Mouse (Mus musculus): Measurements from ENCODE around the gene Aspg. TPM values are rescaled to one million over a fixed set of nuclear protein-coding genes. Genes with fewer than 3 reads are reported as not detected.
A peak's percentile ranks its signal among the peaks of the same experiment; 100 is the strongest.

Aspg gene
- polyA plus RNA-seq, 1 experiment from 2014 or later = 0.25 TPM

DNA sequence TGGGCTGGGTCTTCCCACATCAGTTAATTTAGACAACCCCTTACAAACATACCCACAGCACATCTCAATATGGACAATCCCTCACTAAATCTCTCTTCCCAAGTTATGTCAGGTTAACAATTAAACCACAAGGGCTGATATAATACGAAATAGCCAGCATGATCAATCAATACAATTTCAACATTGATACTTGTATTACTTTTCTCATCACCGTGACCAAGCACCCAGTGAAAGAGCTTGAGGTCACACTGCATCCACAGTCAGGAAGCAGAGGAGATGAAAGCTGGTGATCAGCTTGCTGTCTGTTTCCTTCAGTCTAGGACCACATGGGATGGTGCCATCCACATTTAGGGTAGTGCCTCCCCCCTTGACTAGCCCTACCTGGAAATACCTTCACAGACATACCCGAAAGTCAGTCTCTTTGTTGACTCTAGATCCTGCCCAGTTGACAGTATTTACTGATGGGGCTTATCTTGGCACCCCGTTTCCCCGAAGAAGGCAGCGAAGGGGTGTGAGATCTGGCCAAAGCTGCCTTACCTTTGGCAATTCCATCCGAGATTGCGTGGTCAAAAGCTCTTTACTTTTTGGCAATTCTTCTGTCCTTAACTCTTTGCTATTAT lies 12.1 kb upstream of the Aspg start:
- Histone ChIP-seq H3K9ac (ENCODE audit: low read length) (no peak overlapping the region), H3K27ac (ENCODE audit: low read depth, low read length) (no peak overlapping the region), H3K27me3 (ENCODE audit: control insufficient read depth, insufficient read depth, low read length) (no peaks in the 10 kb centered on the region), H3K4me1 (ENCODE audit: control insufficient read depth, insufficient read depth, low read length) (no peaks in the 10 kb centered on the region), H3K36me3 (ENCODE audit: control insufficient read depth, insufficient read depth, low read length) (no peaks in the 10 kb centered on the region), H3K4me3 (ENCODE audit: low read depth, low read length) (no peak overlapping the region), H3K4me2 (no peak overlapping the region), H3K9me3 (ENCODE audit: control insufficient read depth, low read length) (no peaks in the 10 kb centered on the region)
- 85% methylated on average over 8 of the region's 8 CpGs for WGBS
- DNase-seq (ENCODE audit: low spot score, missing footprints) (no peak), ATAC-seq (ENCODE audit: low FRiP score) (no peak)

DNA sequence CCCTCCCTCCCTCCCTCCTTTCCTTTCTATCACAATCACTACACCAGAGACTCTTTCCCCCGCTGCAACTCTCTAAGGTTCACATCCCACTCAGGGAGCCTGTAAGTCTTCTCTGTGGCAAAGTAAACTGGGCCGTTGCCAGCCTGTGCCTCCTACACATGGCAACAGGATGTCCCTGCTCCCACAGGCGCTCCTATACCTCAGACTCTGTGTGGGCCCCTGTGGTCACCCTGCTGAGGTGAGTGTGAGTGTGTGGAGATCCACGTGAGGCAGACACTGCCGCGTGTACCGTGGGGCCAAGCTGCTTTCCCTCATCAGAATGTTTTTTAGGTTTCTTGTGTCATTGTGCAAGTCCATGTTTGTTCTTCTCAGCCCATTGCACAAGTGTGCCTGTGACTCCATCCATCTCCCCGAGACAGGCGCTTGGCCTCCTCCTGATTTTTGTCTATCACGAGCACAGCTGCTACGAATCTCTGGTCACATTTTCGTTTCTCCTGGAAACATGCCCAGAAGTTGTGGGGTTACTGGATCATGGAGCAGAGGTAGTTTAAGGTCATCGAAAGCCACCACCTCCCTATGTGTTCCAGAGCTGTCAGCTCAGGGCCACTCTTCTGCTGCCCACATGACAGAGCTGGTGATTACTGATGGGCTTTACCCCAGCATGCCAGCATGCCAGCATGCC lies 10.3 kb upstream of the Aspg start:
- no peak for ATAC-seq (ENCODE audit: low FRiP score)
- Histone ChIP-seq H3K27ac (ENCODE audit: low read depth, low read length) (no peak overlapping the region), H3K4me2 (no peak overlapping the region), H3K9ac (ENCODE audit: low read length) (no peak overlapping the region), H3K27me3 (ENCODE audit: control insufficient read depth, insufficient read depth, low read length) (no peaks in the 10 kb centered on the region), H3K4me1 (ENCODE audit: control insufficient read depth, insufficient read depth, low read length) (no peaks in the 10 kb centered on the region), H3K36me3 (ENCODE audit: control insufficient read depth, insufficient read depth, low read length) (no peaks in the 10 kb centered on the region), H3K4me3 (ENCODE audit: low read depth, low read length) (no peak overlapping the region), H3K9me3 (ENCODE audit: control insufficient read depth, low read length) (no peaks in the 10 kb centered on the region)
- WGBS = 81% methylated on average over 13 of the region's 13 CpGs
- DNase-seq (ENCODE audit: low spot score, missing footprints) = no peak

DNA sequence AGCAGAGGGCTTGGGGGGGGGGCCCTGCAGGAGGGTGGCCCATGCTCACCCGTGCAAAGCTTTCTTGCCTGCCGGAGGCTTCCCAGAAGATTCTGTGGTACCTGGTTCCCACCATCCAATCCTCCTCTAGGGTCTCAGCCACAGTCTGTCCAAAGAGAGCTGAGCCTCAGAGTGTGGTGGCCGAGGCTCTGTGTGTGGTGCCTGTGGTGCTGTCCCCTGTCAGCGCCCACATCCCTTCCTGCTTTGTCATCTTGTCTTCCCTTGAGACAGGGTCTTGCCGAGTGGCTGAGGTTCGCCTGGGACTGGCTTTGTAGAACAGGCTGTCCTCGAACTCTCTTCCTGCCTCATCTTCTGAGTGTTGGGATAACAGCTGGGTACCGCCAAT lies 9.8 kb upstream of the Aspg start:
- no peaks in the 10 kb centered on the region for H3K36me3 ChIP-seq (ENCODE audit: control insufficient read depth, insufficient read depth, low read length)
- no peak overlapping the region for H3K9ac ChIP-seq (ENCODE audit: low read length)
- no peaks in the 10 kb centered on the region for H3K9me3 ChIP-seq (ENCODE audit: control insufficient read depth, low read length)
- DNase-seq (ENCODE audit: low spot score, missing footprints) (peak; percentile 14), ATAC-seq (ENCODE audit: low FRiP score) (no peak)
- no peaks in the 10 kb centered on the region for H3K27me3 ChIP-seq (ENCODE audit: control insufficient read depth, insufficient read depth, low read length)
- no peak overlapping the region for H3K27ac ChIP-seq (ENCODE audit: low read depth, low read length)
- H3K4me1 ChIP-seq (ENCODE audit: control insufficient read depth, insufficient read depth, low read length) = no peaks in the 10 kb centered on the region
- no peak overlapping the region for H3K4me2 ChIP-seq
- 82% methylated on average over 8 of the region's 8 CpGs for WGBS
- no peak overlapping the region for H3K4me3 ChIP-seq (ENCODE audit: low read depth, low read length)

DNA sequence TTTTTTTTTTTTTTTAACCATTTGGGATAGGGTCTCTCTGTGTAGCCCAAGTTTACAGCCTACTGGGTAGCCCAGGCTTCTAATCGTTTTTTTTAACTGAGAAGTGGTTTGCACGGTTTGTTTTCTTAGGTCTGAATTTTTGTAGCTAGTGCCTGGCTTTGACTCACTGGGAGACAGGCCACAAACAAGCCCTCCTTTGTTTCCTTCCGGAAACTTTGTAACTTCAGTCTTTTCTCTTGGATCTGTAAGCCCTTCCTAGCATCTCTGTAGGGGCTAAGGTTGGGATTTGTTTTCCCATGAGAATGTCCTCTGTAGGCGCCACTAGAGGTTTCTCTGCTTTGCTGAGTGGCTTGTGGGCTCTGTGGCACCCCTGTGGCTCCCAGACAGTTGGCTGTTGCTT lies 6.4 kb upstream of the Aspg start:
- no peak overlapping the region for H3K9ac ChIP-seq (ENCODE audit: low read length)
- H3K27me3 ChIP-seq (ENCODE audit: control insufficient read depth, insufficient read depth, low read length) = no peaks in the 10 kb centered on the region
- no peaks in the 10 kb centered on the region for H3K36me3 ChIP-seq (ENCODE audit: control insufficient read depth, insufficient read depth, low read length)
- H3K9me3 ChIP-seq (ENCODE audit: control insufficient read depth, low read length) = no peaks in the 10 kb centered on the region
- no peak overlapping the region for H3K4me2 ChIP-seq
- no peak overlapping the region for H3K27ac ChIP-seq (ENCODE audit: low read depth, low read length)
- no peak overlapping the region for H3K4me3 ChIP-seq (ENCODE audit: low read depth, low read length)
- no peaks in the 10 kb centered on the region for H3K4me1 ChIP-seq (ENCODE audit: control insufficient read depth, insufficient read depth, low read length)
- 56% methylated on average over 4 of the region's 4 CpGs for WGBS
- ATAC-seq (ENCODE audit: low FRiP score) = no peak
- no peak for DNase-seq (ENCODE audit: low spot score, missing footprints)

DNA sequence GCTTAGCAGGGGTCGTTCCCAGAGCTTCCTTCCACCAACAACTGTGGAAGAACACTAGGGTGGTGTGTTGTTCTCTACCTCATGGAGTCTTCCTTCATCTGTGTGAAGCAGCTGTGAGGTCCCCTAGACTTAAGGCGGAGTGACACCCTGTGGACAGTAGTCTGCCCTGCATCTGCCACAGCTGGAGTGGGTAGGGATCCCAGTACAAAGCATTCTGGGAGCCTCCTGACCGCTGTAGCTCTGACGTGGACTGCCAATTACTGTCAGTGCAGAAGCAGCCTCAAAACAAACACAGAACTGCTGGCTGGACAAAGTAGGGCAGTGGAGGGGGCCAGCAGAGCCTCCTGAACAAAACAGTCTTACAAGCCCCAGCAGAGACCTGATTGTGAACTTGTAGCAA lies 5.4 kb upstream of the Aspg start:
- Histone ChIP-seq H3K4me1 (ENCODE audit: control insufficient read depth, insufficient read depth, low read length) (no peaks in the 10 kb centered on the region), H3K9ac (ENCODE audit: low read length) (no peak overlapping the region), H3K27ac (ENCODE audit: low read depth, low read length) (no peak overlapping the region), H3K27me3 (ENCODE audit: control insufficient read depth, insufficient read depth, low read length) (no peaks in the 10 kb centered on the region), H3K36me3 (ENCODE audit: control insufficient read depth, insufficient read depth, low read length) (no peaks in the 10 kb centered on the region), H3K4me2 (no peak overlapping the region), H3K4me3 (ENCODE audit: low read depth, low read length) (no peak overlapping the region), H3K9me3 (ENCODE audit: control insufficient read depth, low read length) (no peaks in the 10 kb centered on the region)
- DNase-seq (ENCODE audit: low spot score, missing footprints) (no peak), ATAC-seq (ENCODE audit: low FRiP score) (no peak)
- WGBS = 72% methylated on average over 4 of the region's 4 CpGs

DNA sequence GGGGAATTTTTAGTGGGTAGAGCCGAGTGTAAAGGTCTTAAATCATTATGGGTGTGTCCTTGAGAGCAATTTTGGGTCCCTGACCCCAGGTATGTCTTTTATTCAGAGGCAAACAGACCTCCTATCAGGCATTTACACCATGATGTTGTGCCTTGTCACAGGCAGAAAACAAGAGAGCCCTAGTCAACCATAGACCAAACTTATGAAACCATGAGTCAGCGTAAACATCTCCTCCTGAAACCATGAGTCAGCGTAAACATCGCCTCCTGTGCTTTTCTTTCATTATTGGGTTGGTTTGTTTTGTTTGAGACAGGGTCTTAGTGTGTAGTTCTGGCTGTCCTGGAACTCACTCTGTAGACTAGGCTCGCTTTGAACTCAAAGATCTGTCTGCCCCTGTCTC lies 3.3 kb upstream of the Aspg start:
- no peaks in the 10 kb centered on the region for H3K9me3 ChIP-seq (ENCODE audit: control insufficient read depth, low read length)
- DNase-seq (ENCODE audit: low spot score, missing footprints) = no peak

DNA sequence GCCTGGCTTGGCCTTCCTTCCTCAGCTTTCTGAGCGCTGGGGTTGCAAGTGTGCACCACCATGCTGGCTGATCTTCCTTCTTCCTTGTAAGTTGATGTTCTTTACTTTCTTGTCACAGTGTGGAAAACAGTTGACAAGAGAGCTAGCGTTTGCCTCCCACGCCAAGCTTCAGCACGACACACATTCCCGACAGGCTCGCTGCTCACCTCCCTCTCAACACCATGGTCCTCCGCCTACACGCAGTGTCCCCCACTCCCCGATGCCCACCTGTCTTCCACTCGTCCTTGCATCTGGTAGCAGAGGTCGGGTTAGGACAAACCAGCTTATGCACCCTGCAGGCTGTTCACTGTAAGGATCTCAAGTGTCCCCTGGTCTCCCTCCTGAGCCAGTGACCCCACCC lies 1.6 kb upstream of the Aspg start:
- DNase-seq (ENCODE audit: low spot score, missing footprints) (no peak), ATAC-seq (ENCODE audit: low FRiP score) (no peak)
- no peak overlapping the region for H3K4me3 ChIP-seq (ENCODE audit: low read depth, low read length)
- H3K36me3 ChIP-seq (ENCODE audit: control insufficient read depth, insufficient read depth, low read length) = no peaks in the 10 kb centered on the region
- WGBS = 87% methylated on average over 11 of the region's 11 CpGs
- H3K4me2 ChIP-seq = no peak overlapping the region
- no peaks in the 10 kb centered on the region for H3K9me3 ChIP-seq (ENCODE audit: control insufficient read depth, low read length)
- no peak overlapping the region for H3K27ac ChIP-seq (ENCODE audit: low read depth, low read length)
- no peaks in the 10 kb centered on the region for H3K27me3 ChIP-seq (ENCODE audit: control insufficient read depth, insufficient read depth, low read length)
- H3K4me1 ChIP-seq (ENCODE audit: control insufficient read depth, insufficient read depth, low read length) = 0 out of 2 replicates have a peak, but pooled peaks cover 3% of the 10 kb centered on the region
- no peak overlapping the region for H3K9ac ChIP-seq (ENCODE audit: low read length)

More for the DNA sequence above, 3.3 kb upstream of the Aspg start:
- no peak for ATAC-seq (ENCODE audit: low FRiP score)
- Histone ChIP-seq H3K27ac (ENCODE audit: low read depth, low read length) (no peak overlapping the region), H3K4me2 (no peak overlapping the region), H3K27me3 (ENCODE audit: control insufficient read depth, insufficient read depth, low read length) (no peaks in the 10 kb centered on the region), H3K36me3 (ENCODE audit: control insufficient read depth, insufficient read depth, low read length) (no peaks in the 10 kb centered on the region), H3K4me3 (ENCODE audit: low read depth, low read length) (no peak overlapping the region), H3K9ac (ENCODE audit: low read length) (no peak overlapping the region), H3K4me1 (ENCODE audit: control insufficient read depth, insufficient read depth, low read length) (0 out of 2 replicates have a peak, but pooled peaks cover 3% of the 10 kb centered on the region)
- WGBS = 90% methylated on average over 5 of the region's 5 CpGs

DNA sequence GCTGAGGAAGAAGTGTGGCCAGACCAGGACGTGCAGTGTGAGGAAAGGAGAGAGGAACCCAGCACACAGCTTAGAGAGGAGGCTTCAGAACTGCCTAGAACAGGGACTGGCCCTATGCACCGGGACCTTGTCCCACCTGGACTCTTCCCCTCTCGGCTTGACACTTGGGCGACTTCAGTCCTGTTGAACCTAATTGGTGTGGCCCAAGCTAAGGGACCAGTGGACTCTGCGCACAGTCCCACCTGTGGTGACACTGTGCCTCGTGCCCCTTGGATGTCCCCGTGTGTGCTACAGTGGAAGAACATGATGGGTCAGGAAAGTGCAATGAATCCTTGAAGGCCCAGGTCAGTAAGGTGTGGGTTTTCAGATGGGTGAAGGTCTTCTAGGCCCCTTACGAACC lies 1.2 kb downstream of the Aspg start:
- ATAC-seq (ENCODE audit: low FRiP score) (no peak), DNase-seq (ENCODE audit: low spot score, missing footprints) (no peak)
- H3K27ac ChIP-seq (ENCODE audit: low read depth, low read length) = no peak overlapping the region
- no peaks in the 10 kb centered on the region for H3K27me3 ChIP-seq (ENCODE audit: control insufficient read depth, insufficient read depth, low read length)
- no peak overlapping the region for H3K4me2 ChIP-seq
- H3K4me3 ChIP-seq (ENCODE audit: low read depth, low read length) = no peak overlapping the region
- no peaks in the 10 kb centered on the region for H3K9me3 ChIP-seq (ENCODE audit: control insufficient read depth, low read length)
- WGBS = 85% methylated on average over 8 of the region's 8 CpGs
- no peaks in the 10 kb centered on the region for H3K36me3 ChIP-seq (ENCODE audit: control insufficient read depth, insufficient read depth, low read length)
- H3K9ac ChIP-seq (ENCODE audit: low read length) = no peak overlapping the region
- H3K4me1 ChIP-seq (ENCODE audit: control insufficient read depth, insufficient read depth, low read length) = 0 out of 2 replicates have a peak, but pooled peaks cover 3% of the 10 kb centered on the region

DNA sequence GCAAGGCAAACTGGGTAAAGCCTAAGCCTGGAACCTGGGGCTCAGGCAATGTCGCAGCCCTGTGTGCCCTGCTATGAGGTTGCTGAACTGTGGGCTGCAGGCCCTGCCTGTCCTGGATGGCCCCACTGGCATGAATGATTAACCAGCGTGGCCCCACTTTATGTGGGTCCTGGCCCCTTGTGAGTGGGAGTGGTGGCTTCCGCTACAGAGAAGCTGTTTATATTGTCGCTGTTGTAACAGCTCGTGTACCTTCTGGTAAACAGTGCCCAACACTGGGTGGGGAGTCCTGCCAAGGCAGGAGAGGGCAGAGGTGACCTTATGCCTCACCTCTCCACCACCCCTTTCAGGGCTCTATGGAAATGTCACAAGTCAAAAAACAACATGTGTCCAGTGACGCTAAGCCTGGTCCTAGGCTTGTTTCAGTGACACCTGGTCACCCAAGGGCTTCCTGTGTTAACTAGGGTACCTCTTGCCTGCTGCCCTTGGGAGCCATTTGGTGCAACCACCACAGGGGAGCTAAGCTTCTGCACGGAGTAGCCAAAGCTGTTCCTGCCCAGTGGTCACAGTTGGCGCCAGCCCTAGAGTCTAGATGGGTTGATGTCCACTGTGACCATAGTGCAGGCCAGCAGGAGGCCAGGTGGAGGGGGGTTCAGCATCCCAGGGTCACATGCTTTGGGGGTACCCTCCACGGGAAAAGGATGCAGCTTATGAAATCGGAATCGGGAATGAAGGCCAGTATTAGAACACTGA lies 2.4 kb downstream of the Aspg start:
- Histone ChIP-seq H3K9ac (ENCODE audit: low read length) (no peak overlapping the region), H3K9me3 (ENCODE audit: control insufficient read depth, low read length) (no peaks in the 10 kb centered on the region), H3K27me3 (ENCODE audit: control insufficient read depth, insufficient read depth, low read length) (no peaks in the 10 kb centered on the region), H3K27ac (ENCODE audit: low read depth, low read length) (no peak overlapping the region), H3K4me1 (ENCODE audit: control insufficient read depth, insufficient read depth, low read length) (0 out of 2 replicates have a peak, but pooled peaks cover 3% of the 10 kb centered on the region), H3K4me3 (ENCODE audit: low read depth, low read length) (no peak overlapping the region), H3K36me3 (ENCODE audit: control insufficient read depth, insufficient read depth, low read length) (no peaks in the 10 kb centered on the region), H3K4me2 (no peak overlapping the region)
- WGBS = 89% methylated on average over 11 of the region's 11 CpGs
- DNase-seq (ENCODE audit: low spot score, missing footprints) (no peak), ATAC-seq (ENCODE audit: low FRiP score) (no peak)
